10 mouse cellular contexts compared by ENCODE assay signal in the genomic region with DNA sequence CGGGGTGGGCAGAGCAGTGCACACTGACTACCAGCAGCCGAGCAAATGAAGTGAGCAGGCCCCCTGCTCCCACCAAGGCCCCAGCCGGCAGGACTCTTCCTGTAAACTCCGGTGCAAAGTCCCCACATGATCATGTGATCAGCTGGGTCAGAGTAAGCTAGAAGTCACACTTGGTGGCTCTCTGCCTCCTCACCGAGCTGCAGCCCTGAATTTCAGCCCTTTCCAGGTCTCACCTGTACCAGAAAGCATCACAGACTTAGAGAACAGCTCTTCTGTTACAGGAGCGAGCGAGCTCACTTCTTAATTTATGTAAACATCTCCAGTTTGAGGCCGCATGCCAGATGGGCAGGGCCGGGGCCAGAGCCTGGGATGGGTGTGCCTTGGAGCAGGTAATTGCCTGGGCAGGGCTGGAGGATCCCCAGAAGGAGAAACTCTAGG. TPM values are rescaled to one million over a fixed set of nuclear protein-coding genes. Genes with fewer than 3 reads are reported as not detected.
A peak's percentile ranks its signal among the peaks of the same experiment; 100 is the strongest.
DNase-seq lines count a peak whose midpoint lies in the region; ATAC-seq lines count a peak whose summit lies in the region.
"Had no signal": no experiment of that assay in that cellular context is flagged by ENCODE, and none has a peak within 500 bp of the region (broad histone marks: within the 10 kb centered on the region; RNA-seq: fewer than 3 reads in every experiment).

A gene (minus strand): TSS at position 315 of the 438 bp plus-strand sequence.

- no peak within 1 kb of the TSS for H3K4me3 ChIP-seq in heart, embryonic 13.5 days
- H3K4me3 ChIP-seq in limb, embryonic 11.5 days (ENCODE audit: low read depth, low read length), result no peak within 1 kb of the TSS

- peaks cover 61% of the 10 kb centered on the region for H3K4me1 ChIP-seq in heart, embryonic 13.5 days
- peaks cover 7% of the 10 kb centered on the region for H3K4me1 ChIP-seq in limb, embryonic 11.5 days (ENCODE audit: control insufficient read depth, insufficient read depth, low read length)

- no peak for DNase-seq in heart, adult 9 months (ENCODE audit: low spot score in 2 of 2)
- no peak for DNase-seq in limb, embryonic 11.5 days (ENCODE audit: low spot score)
- peak; percentile 85 for DNase-seq in lung, postnatal 25 days (ENCODE audit: low spot score)
- no peak for DNase-seq in cerebellum, postnatal 4 days (ENCODE audit: low spot score in 2 of 2)
- DNase-seq in left cerebral cortex, adult 18-20 months (ENCODE audit: low spot score in 2 of 2), result no peak
- no peak for DNase-seq in adrenal gland, adult 8-10 months

- no peak within 1 kb of the TSS for H3K27ac ChIP-seq in heart, embryonic 13.5 days (replicated peaks)
- H3K27ac ChIP-seq in limb, embryonic 11.5 days (replicated peaks; ENCODE audit: low read depth, low read length), result no peak within 1 kb of the TSS

- H3K9me3 ChIP-seq in heart, embryonic 13.5 days, result no peaks in the 10 kb centered on the region
- no peaks in the 10 kb centered on the region for H3K9me3 ChIP-seq in limb, embryonic 11.5 days (ENCODE audit: control insufficient read depth, low read length)

- peak within 1 kb of the TSS; percentile 33 for H3K9ac ChIP-seq in heart, embryonic 13.5 days
- H3K9ac ChIP-seq in limb, embryonic 11.5 days (ENCODE audit: low read length), result peak within 1 kb of the TSS; percentile 37; the same call in 1 of the 2 replicates

- ATAC-seq in heart, embryonic 13.5 days (ENCODE audit: extremely low read depth, insufficient number of reproducible peaks, low FRiP score, low TSS enrichment), result no peak
- ATAC-seq in granulocyte monocyte progenitor cell, adult 5-6 weeks (replicated peaks; ENCODE audit: poor library complexity, severe bottlenecking), result peak; percentile 24
- no peak for ATAC-seq in limb, embryonic 11.5 days (ENCODE audit: insufficient number of reproducible peaks, low FRiP score, low TSS enrichment, low read depth)
- ATAC-seq: CD4-positive, CD25-positive, alpha-beta regulatory T cell, adult 4 months; forebrain, embryonic 16.5 days had no signal

- 39% methylated on average over 9 of the region's 9 CpGs for WGBS in heart, embryonic 13.5 days
- WGBS in limb, embryonic 11.5 days, result 19% methylated on average over 9 of the region's 9 CpGs

- H3K36me3 ChIP-seq in heart, embryonic 13.5 days, result no peaks in the 10 kb centered on the region
- no peaks in the 10 kb centered on the region for H3K36me3 ChIP-seq in limb, embryonic 11.5 days (ENCODE audit: control insufficient read depth, insufficient read depth, low read length)

- H3K4me2 ChIP-seq in heart, embryonic 13.5 days, result peak within 1 kb of the TSS; percentile 1; the same call in 1 of the 2 replicates
- 0 out of 2 replicates have a peak within 1 kb of the TSS, but pooled peaks have one; percentile 7 for H3K4me2 ChIP-seq in limb, embryonic 11.5 days (ENCODE audit: low read depth, severe bottlenecking)

- H3K27me3 ChIP-seq in heart, embryonic 13.5 days (replicated peaks), result 0 out of 2 replicates have a peak, but pooled peaks cover 15% of the 10 kb centered on the region
- H3K27me3 ChIP-seq in limb, embryonic 11.5 days (ENCODE audit: control insufficient read depth, insufficient read depth, low read length), result no peaks in the 10 kb centered on the region

RNA-seq across cellular contexts. Expression of the gene that starts here (rescaled TPM):
- polyA plus RNA-seq in heart, embryonic 13.5 days (2015; fragmentation: Nextera tagmentation; extraction: Ambion mirVana), result 0.57 and 1.5 TPM in 2 replicates
- 3.1 TPM in 1 of 2 replicates, not detected in the other for total RNA-seq in granulocyte monocyte progenitor cell, adult 5-6 weeks (2014; fragmentation: Nextera tagmentation)
- total RNA-seq in granulocyte monocyte progenitor cell, adult 5-6 weeks (2017), result 0.47 and 2.0 TPM in 2 replicates
- 0.44 and 1.0 TPM in 2 replicates for polyA plus RNA-seq in limb, embryonic 11.5 days (2014; fragmentation: Nextera tagmentation; extraction: Ambion mirVana)
- not detected for total RNA-seq in left cerebral cortex, adult 18-20 months (2021)
- total RNA-seq in adrenal gland, adult 8-10 months (2022), result not detected
- polyA plus RNA-seq: CD4-positive, CD25-positive, alpha-beta regulatory T cell, adult 4 months had no signal
